Mouse (Mus musculus) liver, postnatal 0 days (tissue): ENCODE measurements around the gene Poll.

ENCODE experiments used
- CTCF ChIP-seq: sonication (generic); IDR thresholded peaks from 2 replicates; pipeline ENCODE4 v1.5.1; 2016; ENCODE audit warnings: antibody characterized with exemption, low read depth
- EP300 ChIP-seq: IDR thresholded peaks from 2 replicates; pipeline ENCODE4 v1.6.1; 2016; ENCODE audit warnings: antibody characterized with exemption, low read depth, mild to moderate bottlenecking

- TF ChIP-seq CTCF (no peak), EP300 (no peak)
Measured at GRCm38 (mm10) chr19:45580235-45580634, 19.9 kb upstream of the Poll start.
